In the genomic region with DNA sequence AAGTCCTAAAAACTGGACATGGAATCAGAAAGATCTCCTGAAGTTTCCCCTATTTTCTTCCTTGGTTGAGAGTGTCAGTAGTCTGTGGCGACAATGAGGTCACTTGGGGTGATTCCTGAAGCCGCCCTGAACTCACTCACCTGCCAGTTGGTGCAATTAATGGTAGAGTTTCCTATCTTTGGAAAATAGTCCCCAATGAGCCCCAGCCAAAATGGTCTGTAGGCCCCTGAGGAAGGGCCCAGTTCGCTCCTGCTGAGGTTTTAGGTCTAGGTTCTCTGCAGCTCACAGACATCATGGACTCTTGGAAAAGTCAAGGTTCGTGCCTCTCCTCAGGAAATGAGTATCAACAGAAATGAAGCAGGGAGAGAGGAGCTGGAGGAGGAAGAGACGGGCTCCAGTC, we compare ENCODE assay signal across 26 mouse cellular contexts. TPM values are rescaled to one million over a fixed set of nuclear protein-coding genes. Genes with fewer than 3 reads are reported as not detected.
A peak's percentile ranks its signal among the peaks of the same experiment; 100 is the strongest.
DNase-seq lines count a peak whose midpoint lies in the region; ATAC-seq lines count a peak whose summit lies in the region.
"Had no signal": no experiment of that assay in that cellular context is flagged by ENCODE, and none has a peak within 500 bp of the region (broad histone marks: within the 10 kb centered on the region; RNA-seq: fewer than 3 reads in every experiment).

No protein-coding gene starts in this region.

- 0 out of 2 replicates have a peak overlapping the region, but pooled peaks have one; percentile 78 for H3K27ac ChIP-seq in forebrain, embryonic 12.5 days
- H3K27ac ChIP-seq in forebrain, embryonic 15.5 days (replicated peaks) = no peak overlapping the region
- no peak overlapping the region for H3K27ac ChIP-seq in hindbrain, embryonic 14.5 days
- H3K27ac ChIP-seq in hindbrain, embryonic 10.5 days = no peak overlapping the region
- no peak overlapping the region for H3K27ac ChIP-seq in neural tube, embryonic 15.5 days (replicated peaks)
- H3K27ac ChIP-seq: hindbrain, embryonic 12.5 days; liver, embryonic 14.5 days; macrophage; neural tube, embryonic 12.5 days had no signal

- no peaks in the 10 kb centered on the region for H3K9me3 ChIP-seq in forebrain, embryonic 12.5 days
- no peaks in the 10 kb centered on the region for H3K9me3 ChIP-seq in forebrain, embryonic 15.5 days
- no peaks in the 10 kb centered on the region for H3K9me3 ChIP-seq in hindbrain, embryonic 14.5 days (ENCODE audit: control insufficient read depth, low read length)
- no peaks in the 10 kb centered on the region for H3K9me3 ChIP-seq in hindbrain, embryonic 10.5 days
- no peaks in the 10 kb centered on the region for H3K9me3 ChIP-seq in neural tube, embryonic 15.5 days (replicated peaks)
- H3K9me3 ChIP-seq: hindbrain, embryonic 12.5 days; neural tube, embryonic 12.5 days had no signal

- ATAC-seq in forebrain, embryonic 12.5 days (ENCODE audit: low FRiP score) = no peak
- ATAC-seq in forebrain, embryonic 15.5 days (replicated peaks) = no peak
- ATAC-seq in hindbrain, embryonic 14.5 days (ENCODE audit: low FRiP score) = no peak
- no peak for ATAC-seq in neural tube, embryonic 15.5 days (ENCODE audit: low FRiP score)
- ATAC-seq: CD4-positive, CD25-positive, alpha-beta regulatory T cell, adult 4 months; intestine, postnatal 0 days had no signal

- H3K4me3 ChIP-seq in forebrain, embryonic 12.5 days (replicated peaks) = no peak overlapping the region
- no peak overlapping the region for H3K4me3 ChIP-seq in forebrain, embryonic 15.5 days
- no peak overlapping the region for H3K4me3 ChIP-seq in hindbrain, embryonic 14.5 days (replicated peaks; ENCODE audit: low read length)
- no peak overlapping the region for H3K4me3 ChIP-seq in hindbrain, embryonic 10.5 days
- no peak overlapping the region for H3K4me3 ChIP-seq in neural tube, embryonic 15.5 days (replicated peaks)

- 0 out of 2 replicates have a peak overlapping the region, but pooled peaks have one; percentile 49 for H3K4me2 ChIP-seq in forebrain, embryonic 12.5 days
- no peak overlapping the region for H3K4me2 ChIP-seq in forebrain, embryonic 15.5 days (replicated peaks)
- H3K4me2 ChIP-seq in hindbrain, embryonic 14.5 days (replicated peaks) = no peak overlapping the region
- H3K4me2 ChIP-seq in neural tube, embryonic 15.5 days = no peak overlapping the region

- peaks cover 22% of the 10 kb centered on the region for H3K4me1 ChIP-seq in forebrain, embryonic 12.5 days
- H3K4me1 ChIP-seq in forebrain, embryonic 15.5 days = no peaks in the 10 kb centered on the region
- no peaks in the 10 kb centered on the region for H3K4me1 ChIP-seq in hindbrain, embryonic 14.5 days (replicated peaks; ENCODE audit: control insufficient read depth, insufficient read depth, low read length)
- peaks cover 55% of the 10 kb centered on the region for H3K4me1 ChIP-seq in hindbrain, embryonic 10.5 days (replicated peaks)
- peaks cover 5% of the 10 kb centered on the region; the same call in 1 of the 2 replicates for H3K4me1 ChIP-seq in neural tube, embryonic 15.5 days

- H3K36me3 ChIP-seq in forebrain, embryonic 12.5 days (replicated peaks) = no peaks in the 10 kb centered on the region
- H3K36me3 ChIP-seq in forebrain, embryonic 15.5 days = no peaks in the 10 kb centered on the region
- H3K36me3 ChIP-seq in hindbrain, embryonic 14.5 days (replicated peaks; ENCODE audit: control insufficient read depth, insufficient read depth) = no peaks in the 10 kb centered on the region
- no peaks in the 10 kb centered on the region for H3K36me3 ChIP-seq in hindbrain, embryonic 10.5 days
- H3K36me3 ChIP-seq in neural tube, embryonic 15.5 days = no peaks in the 10 kb centered on the region
- H3K36me3 ChIP-seq: hindbrain, embryonic 12.5 days; neural tube, embryonic 12.5 days had no signal

- WGBS in forebrain, embryonic 12.5 days = 10% methylated on average over 5 of the region's 5 CpGs
- 13% methylated on average over 5 of the region's 5 CpGs for WGBS in forebrain, embryonic 15.5 days
- 22% methylated on average over 5 of the region's 5 CpGs for WGBS in hindbrain, embryonic 14.5 days
- WGBS in hindbrain, embryonic 10.5 days = 8% methylated on average over 5 of the region's 5 CpGs
- 17% methylated on average over 5 of the region's 5 CpGs for WGBS in neural tube, embryonic 15.5 days

- peaks cover 84% of the 10 kb centered on the region for H3K27me3 ChIP-seq in forebrain, embryonic 12.5 days
- peaks cover 84% of the 10 kb centered on the region for H3K27me3 ChIP-seq in forebrain, embryonic 15.5 days
- peaks cover 96% of the 10 kb centered on the region for H3K27me3 ChIP-seq in hindbrain, embryonic 14.5 days (ENCODE audit: control insufficient read depth, insufficient read depth, low read length)
- peaks cover 97% of the 10 kb centered on the region for H3K27me3 ChIP-seq in hindbrain, embryonic 10.5 days (ENCODE audit: insufficient read depth, poor library complexity, severe bottlenecking)
- peaks cover 78% of the 10 kb centered on the region for H3K27me3 ChIP-seq in neural tube, embryonic 15.5 days (replicated peaks)

- DNase-seq in hindbrain, embryonic 14.5 days (ENCODE audit: low spot score) = peak; percentile 22
- no peak for DNase-seq in hindbrain, embryonic 10.5 days (ENCODE audit: low spot score)
- peak; percentile 43 for DNase-seq in neural tube, embryonic 10.5 days (ENCODE audit: extremely low spot score, low spot score)
- no peak for DNase-seq in spleen, adult 18-20 months
- DNase-seq: adrenal gland, postnatal 14 days; cerebellum, adult 11 months; cerebellum, adult 9-10 months; cerebellum, postnatal 36 days; heart, postnatal 14 days; kidney, adult 9 months; layer of hippocampus, postnatal 36 days; left cerebral cortex, postnatal 4 days; liver; lung, adult 2 months; lung, postnatal 10 days; right cerebral cortex, postnatal 4 days; thymus, postnatal 4 days had no signal

- peak overlapping the region; percentile 33; the same call in 1 of the 2 replicates for H3K9ac ChIP-seq in forebrain, embryonic 12.5 days
- no peak overlapping the region for H3K9ac ChIP-seq in forebrain, embryonic 15.5 days (replicated peaks)
- no peak overlapping the region for H3K9ac ChIP-seq in hindbrain, embryonic 14.5 days
- H3K9ac ChIP-seq in neural tube, embryonic 15.5 days (replicated peaks) = no peak overlapping the region
- H3K9ac ChIP-seq: hindbrain, embryonic 12.5 days; liver, embryonic 14.5 days; neural tube, embryonic 12.5 days had no signal

RNA-seq across cellular contexts. Expression of gene Nr2f2, which starts 42.0 kb away (rescaled TPM):
- 129 and 162 TPM in 2 replicates for polyA plus RNA-seq in forebrain, embryonic 12.5 days (2016; fragmentation: Nextera tagmentation; extraction: Ambion mirVana)
- 76.2 and 95.0 TPM in 2 replicates for polyA plus RNA-seq in forebrain, embryonic 15.5 days (2015; fragmentation: Nextera tagmentation; extraction: Ambion mirVana)
- polyA plus RNA-seq in hindbrain, embryonic 14.5 days (2014; fragmentation: Nextera tagmentation; extraction: Ambion mirVana) = 105 and 127 TPM in 2 replicates
- 83.4 and 86.4 TPM in 2 replicates for polyA plus RNA-seq in hindbrain, embryonic 10.5 days (2016; fragmentation: Nextera tagmentation; extraction: Ambion mirVana)
- 60.3 and 62.5 TPM in 2 replicates for polyA plus RNA-seq in neural tube, embryonic 15.5 days (2015; fragmentation: Nextera tagmentation; extraction: Ambion mirVana)
- polyA plus RNA-seq: CD4-positive, CD25-positive, alpha-beta regulatory T cell, adult 4 months; macrophage had no signal

Comparison
In these comparisons a context has a peak if more than half of its experiments do, and no peak if none do; other contexts are left out.
1. DNase-seq: peak in hindbrain, embryonic 14.5 days (single experiment) and neural tube, embryonic 10.5 days (single experiment); none in hindbrain, embryonic 10.5 days (single experiment) and spleen, adult 18-20 months (0 of 2).